Mouse (Mus musculus): Measurements from ENCODE around the gene Megf11. TPM values are rescaled to one million over a fixed set of nuclear protein-coding genes. Genes with fewer than 3 reads are reported as not detected.

The Megf11 gene
- polyA plus RNA-seq, 1 experiment, result 0.94 TPM

DNA sequence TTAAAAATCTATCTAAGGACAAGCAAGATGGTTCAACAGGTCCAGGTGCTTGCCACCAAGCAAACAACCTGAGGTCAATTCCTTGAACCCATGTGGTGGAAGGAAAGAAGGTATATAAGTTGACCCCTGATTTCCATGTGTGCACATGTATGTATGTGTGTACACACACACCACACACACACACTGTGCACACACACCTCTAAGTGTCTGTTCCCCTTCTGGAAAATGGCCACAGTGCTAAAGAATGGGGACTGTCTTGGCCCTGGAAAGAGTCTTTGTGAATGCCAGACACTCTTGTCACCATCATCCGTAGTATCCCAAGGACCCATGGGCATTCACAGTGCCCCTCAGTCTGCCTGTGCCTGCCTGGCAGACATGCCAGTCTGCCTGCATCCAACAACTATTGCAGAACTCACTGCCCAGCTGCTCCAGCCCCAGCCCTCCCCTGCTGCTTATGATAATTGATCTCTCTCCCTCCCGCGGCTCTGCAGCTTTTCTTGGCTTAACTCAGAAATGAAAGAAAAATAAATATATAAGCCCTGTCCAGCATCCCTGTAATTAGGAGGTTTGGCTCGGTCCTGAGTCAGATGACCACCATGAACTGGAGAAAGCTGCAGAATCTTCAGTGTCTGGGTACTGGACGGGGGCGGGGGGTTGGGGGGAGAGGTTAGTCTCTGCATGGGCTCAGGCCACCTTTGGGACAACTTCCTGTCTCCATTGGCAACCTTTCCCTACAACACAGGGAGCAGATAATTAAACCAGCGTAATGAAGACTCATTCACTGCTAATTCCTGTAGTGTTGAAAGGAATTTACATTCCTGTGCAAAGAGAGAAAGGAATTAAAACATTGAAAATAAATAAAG lies 226.9 kb downstream of the Megf11 start:
- no peaks in the 10 kb centered on the region for H3K9me3 ChIP-seq (replicated peaks; ENCODE audit: control insufficient read depth, insufficient read depth, low read length, poor library complexity, severe bottlenecking)
- no peaks in the 10 kb centered on the region for H3K4me1 ChIP-seq (ENCODE audit: control insufficient read depth, insufficient read depth, low read length)

DNA sequence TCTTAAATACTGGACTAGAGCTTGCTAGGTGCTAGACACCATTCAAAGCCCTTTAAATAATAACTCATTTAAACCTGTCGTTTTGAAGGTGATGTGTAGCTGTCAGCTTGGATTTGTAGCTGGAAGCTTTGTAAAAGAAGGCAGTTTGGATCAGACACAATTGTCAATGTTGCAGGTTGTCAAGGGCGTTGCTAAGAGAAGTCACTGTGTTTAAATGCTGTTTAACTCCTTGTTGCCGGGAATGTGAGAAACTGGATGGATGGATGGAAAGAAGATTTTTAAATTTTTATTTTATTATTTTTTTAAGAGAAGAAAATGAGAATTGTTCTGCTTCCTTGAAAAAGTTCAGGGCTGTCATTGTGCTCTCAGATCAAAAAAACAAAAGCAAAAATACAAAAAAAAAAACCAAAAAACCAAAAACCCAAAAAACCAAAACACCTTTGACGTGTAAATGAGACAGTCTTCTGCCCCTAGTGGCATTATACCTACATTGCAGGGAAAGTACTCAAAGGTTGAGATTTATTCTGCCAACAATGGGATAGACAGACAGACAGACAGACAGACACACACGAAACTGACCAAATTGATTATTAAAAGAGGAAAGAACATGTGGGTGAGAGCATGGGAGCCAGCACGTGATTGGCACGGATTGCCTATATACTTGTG lies 227.7 kb downstream of the Megf11 start:
- no peaks in the 10 kb centered on the region for H3K9me3 ChIP-seq (replicated peaks; ENCODE audit: control insufficient read depth, insufficient read depth, low read length, poor library complexity, severe bottlenecking)
- H3K9ac ChIP-seq (ENCODE audit: low read depth, poor library complexity, severe bottlenecking), result no peak overlapping the region
- no peak overlapping the region for H3K4me3 ChIP-seq (ENCODE audit: low read depth, low read length)
- H3K36me3 ChIP-seq (ENCODE audit: control insufficient read depth, insufficient read depth, low read length, poor library complexity, severe bottlenecking), result no peaks in the 10 kb centered on the region
- TF ChIP-seq CTCF (IDR thresholded peaks at IDR 0.05; ENCODE audit: low read depth, low read length), result no peak
- TF ChIP-seq POLR2A (IDR thresholded peaks at IDR 0.05; ENCODE audit: insufficient read depth, low read length), result no peak
- TF ChIP-seq EP300 (IDR thresholded peaks at IDR 0.05; ENCODE audit: insufficient read depth, low read depth, low read length), result no peak
- no peaks in the 10 kb centered on the region for H3K27me3 ChIP-seq (ENCODE audit: control insufficient read depth, insufficient read depth, low read length, poor library complexity, severe bottlenecking)
- H3K4me1 ChIP-seq (ENCODE audit: control insufficient read depth, insufficient read depth, low read length), result peaks cover 6% of the 10 kb centered on the region
- H3K27ac ChIP-seq (ENCODE audit: insufficient read depth, low read length), result no peak overlapping the region

More for the DNA sequence above, 226.9 kb downstream of the Megf11 start:
- Histone ChIP-seq H3K27ac (ENCODE audit: insufficient read depth, low read length) (no peak overlapping the region), H3K27me3 (ENCODE audit: control insufficient read depth, insufficient read depth, low read length, poor library complexity, severe bottlenecking) (no peaks in the 10 kb centered on the region), H3K9ac (ENCODE audit: low read depth, poor library complexity, severe bottlenecking) (no peak overlapping the region), H3K36me3 (ENCODE audit: control insufficient read depth, insufficient read depth, low read length, poor library complexity, severe bottlenecking) (no peaks in the 10 kb centered on the region), H3K4me3 (ENCODE audit: low read depth, low read length) (no peak overlapping the region)
- TF ChIP-seq CTCF (IDR thresholded peaks at IDR 0.05; ENCODE audit: low read depth, low read length) (no peak), EP300 (IDR thresholded peaks at IDR 0.05; ENCODE audit: insufficient read depth, low read depth, low read length) (no peak), POLR2A (IDR thresholded peaks at IDR 0.05; ENCODE audit: insufficient read depth, low read length) (no peak)

DNA sequence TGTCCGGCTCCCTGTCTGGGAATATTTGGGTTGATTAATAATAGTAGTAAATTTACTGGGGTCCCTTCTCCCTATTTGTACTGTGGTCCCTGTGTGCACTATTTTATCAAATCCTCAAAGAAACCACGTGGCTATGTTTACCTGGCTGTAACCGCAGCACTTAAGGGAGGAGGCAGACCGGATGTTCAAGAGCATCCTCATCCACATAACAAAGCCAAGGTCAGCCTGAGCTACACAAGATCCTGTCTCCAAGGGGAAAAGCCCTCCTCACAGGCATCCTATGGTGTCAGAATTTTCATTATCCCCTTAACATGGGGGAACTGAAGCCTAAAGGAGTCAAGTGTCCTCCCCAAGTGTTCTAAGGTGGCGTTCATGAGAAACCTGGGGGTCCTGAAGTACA lies 232.0 kb downstream of the Megf11 start:
- H3K4me1 ChIP-seq (ENCODE audit: control insufficient read depth, insufficient read depth, low read length), result peaks cover 6% of the 10 kb centered on the region
- TF ChIP-seq CTCF (IDR thresholded peaks at IDR 0.05; ENCODE audit: low read depth, low read length) (no peak), EP300 (IDR thresholded peaks at IDR 0.05; ENCODE audit: insufficient read depth, low read depth, low read length) (peak; percentile 79), POLR2A (IDR thresholded peaks at IDR 0.05; ENCODE audit: insufficient read depth, low read length) (no peak)
- no peaks in the 10 kb centered on the region for H3K27me3 ChIP-seq (ENCODE audit: control insufficient read depth, insufficient read depth, low read length, poor library complexity, severe bottlenecking)

GRCm38 (mm10) chr9:64618433-64618832 lies 233.0 kb downstream of the Megf11 start:
- no peaks in the 10 kb centered on the region for H3K36me3 ChIP-seq (ENCODE audit: control insufficient read depth, insufficient read depth, low read length, poor library complexity, severe bottlenecking)
- H3K4me1 ChIP-seq (ENCODE audit: control insufficient read depth, insufficient read depth, low read length), result peaks cover 6% of the 10 kb centered on the region
- TF ChIP-seq CTCF (IDR thresholded peaks at IDR 0.05; ENCODE audit: low read depth, low read length) (no peak), EP300 (IDR thresholded peaks at IDR 0.05; ENCODE audit: insufficient read depth, low read depth, low read length) (no peak), POLR2A (IDR thresholded peaks at IDR 0.05; ENCODE audit: insufficient read depth, low read length) (no peak)
- H3K27me3 ChIP-seq (ENCODE audit: control insufficient read depth, insufficient read depth, low read length, poor library complexity, severe bottlenecking), result no peaks in the 10 kb centered on the region
- no peak overlapping the region for H3K27ac ChIP-seq (ENCODE audit: insufficient read depth, low read length)
- H3K9ac ChIP-seq (ENCODE audit: low read depth, poor library complexity, severe bottlenecking), result no peak overlapping the region
- H3K4me3 ChIP-seq (ENCODE audit: low read depth, low read length), result no peak overlapping the region
- H3K9me3 ChIP-seq (replicated peaks; ENCODE audit: control insufficient read depth, insufficient read depth, low read length, poor library complexity, severe bottlenecking), result no peaks in the 10 kb centered on the region

More for the DNA sequence above, 232.0 kb downstream of the Megf11 start:
- no peak overlapping the region for H3K27ac ChIP-seq (ENCODE audit: insufficient read depth, low read length)
- no peaks in the 10 kb centered on the region for H3K9me3 ChIP-seq (replicated peaks; ENCODE audit: control insufficient read depth, insufficient read depth, low read length, poor library complexity, severe bottlenecking)
- no peaks in the 10 kb centered on the region for H3K36me3 ChIP-seq (ENCODE audit: control insufficient read depth, insufficient read depth, low read length, poor library complexity, severe bottlenecking)
- H3K4me3 ChIP-seq (ENCODE audit: low read depth, low read length), result no peak overlapping the region
- no peak overlapping the region for H3K9ac ChIP-seq (ENCODE audit: low read depth, poor library complexity, severe bottlenecking)

- Histone ChIP-seq H3K27me3 (ENCODE audit: control insufficient read depth, insufficient read depth, low read length, poor library complexity, severe bottlenecking) (no peaks in the 10 kb centered on the region), H3K36me3 (ENCODE audit: control insufficient read depth, insufficient read depth, low read length, poor library complexity, severe bottlenecking) (no peaks in the 10 kb centered on the region), H3K9me3 (replicated peaks; ENCODE audit: control insufficient read depth, insufficient read depth, low read length, poor library complexity, severe bottlenecking) (no peaks in the 10 kb centered on the region), H3K27ac (ENCODE audit: insufficient read depth, low read length) (no peak overlapping the region), H3K4me3 (ENCODE audit: low read depth, low read length) (no peak overlapping the region), H3K9ac (ENCODE audit: low read depth, poor library complexity, severe bottlenecking) (no peak overlapping the region), H3K4me1 (ENCODE audit: control insufficient read depth, insufficient read depth, low read length) (peaks cover 6% of the 10 kb centered on the region)
- TF ChIP-seq EP300 (IDR thresholded peaks at IDR 0.05; ENCODE audit: insufficient read depth, low read depth, low read length) (no peak), CTCF (IDR thresholded peaks at IDR 0.05; ENCODE audit: low read depth, low read length) (no peak), POLR2A (IDR thresholded peaks at IDR 0.05; ENCODE audit: insufficient read depth, low read length) (no peak)
Observed at GRCm38 (mm10) chr9:64619440-64619839, 234.0 kb downstream of the Megf11 start.

GRCm38 (mm10) chr9:64620596-64620995 lies 235.2 kb downstream of the Megf11 start:
- Histone ChIP-seq H3K27ac (ENCODE audit: insufficient read depth, low read length) (no peak overlapping the region), H3K9ac (ENCODE audit: low read depth, poor library complexity, severe bottlenecking) (no peak overlapping the region), H3K27me3 (ENCODE audit: control insufficient read depth, insufficient read depth, low read length, poor library complexity, severe bottlenecking) (no peaks in the 10 kb centered on the region), H3K4me3 (ENCODE audit: low read depth, low read length) (no peak overlapping the region), H3K4me1 (ENCODE audit: control insufficient read depth, insufficient read depth, low read length) (peaks cover 6% of the 10 kb centered on the region), H3K9me3 (replicated peaks; ENCODE audit: control insufficient read depth, insufficient read depth, low read length, poor library complexity, severe bottlenecking) (no peaks in the 10 kb centered on the region), H3K36me3 (ENCODE audit: control insufficient read depth, insufficient read depth, low read length, poor library complexity, severe bottlenecking) (no peaks in the 10 kb centered on the region)
- TF ChIP-seq CTCF (IDR thresholded peaks at IDR 0.05; ENCODE audit: low read depth, low read length) (peak; percentile 18), EP300 (IDR thresholded peaks at IDR 0.05; ENCODE audit: insufficient read depth, low read depth, low read length) (no peak)
